Mouse (Mus musculus) colon, adult 2 months (tissue): ENCODE measurements around the gene Nipal4. TPM values are rescaled to one million over a fixed set of nuclear protein-coding genes. Genes with fewer than 3 reads are reported as not detected.

Experiments used
- polyA plus RNA-seq: library from polyadenylated mRNA; depleted of rRNA; stranded (reverse); fragments of >200 nt; gene quantifications from 2 replicates; pipeline ENCODE4 v1.2.3, GENCODE M21; 2012; rRNA removed

The Nipal4 gene
- 2.5 and 2.6 TPM in 2 replicates for polyA plus RNA-seq

DNA sequence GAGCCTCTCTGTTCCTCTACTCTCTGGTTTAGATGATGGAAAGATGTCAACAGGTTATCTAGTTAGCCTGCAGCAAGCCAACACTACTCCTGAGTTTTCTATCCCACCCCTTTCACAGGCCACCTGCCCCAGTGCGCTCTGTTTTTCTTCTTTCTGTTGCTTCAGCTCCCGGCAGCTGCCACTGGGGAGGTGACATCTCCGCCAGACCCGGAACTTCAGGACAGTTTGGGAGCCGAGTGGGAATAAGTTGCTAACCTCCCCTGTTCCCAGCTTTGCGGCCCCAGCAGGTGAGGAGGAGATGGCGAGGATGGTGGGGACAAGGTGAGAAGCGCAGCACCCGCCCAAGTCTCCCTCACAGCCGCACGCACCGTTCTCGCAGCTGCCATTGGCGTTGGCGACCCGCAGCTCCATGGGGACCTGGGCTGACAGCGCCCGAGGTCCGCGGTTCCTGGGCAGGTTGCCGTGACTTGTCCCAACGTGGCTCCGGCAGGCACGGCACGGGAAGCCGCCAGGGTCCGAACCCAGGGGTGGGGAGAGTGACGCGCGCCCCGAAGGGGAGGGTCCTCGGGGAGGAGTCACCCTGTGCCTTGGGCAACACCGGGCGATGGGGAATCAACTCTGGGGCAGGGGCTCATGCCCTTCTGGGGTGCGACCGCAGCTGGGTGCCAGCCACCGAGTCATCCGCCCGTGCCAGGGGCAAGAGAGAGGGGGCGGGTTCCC lies at the start of gene Nipal4:
Gene Nipal4 (minus strand): TSS at position 643 of the 720 bp plus-strand sequence.

Other genes starting within 250 kb of the Nipal4 start
- gene Lsm11, start 221.6 kb downstream of the Nipal4 start, polyA plus RNA-seq = 6.4 and 7.9 TPM in 2 replicates
- gene Thg1l, start 211.0 kb downstream of the Nipal4 start, polyA plus RNA-seq = 2.9 and 3.2 TPM in 2 replicates
- gene Sox30, start 186.2 kb downstream of the Nipal4 start, polyA plus RNA-seq = 0.09 and 0.12 TPM in 2 replicates
- 17.1 and 19.1 TPM in 2 replicates for gene Gm12166, start 114.2 kb downstream of the Nipal4 start, polyA plus RNA-seq
- gene Adam19, start 110.5 kb downstream of the Nipal4 start, polyA plus RNA-seq = 12.6 and 14.9 TPM in 2 replicates
- not detected in 2 replicates for gene Fndc9, start 69.0 kb upstream of the Nipal4 start, polyA plus RNA-seq
- 2.8 and 3.1 TPM in 2 replicates for gene Cyfip2, start 146.4 kb upstream of the Nipal4 start, polyA plus RNA-seq
- gene Itk, start 223.0 kb upstream of the Nipal4 start, polyA plus RNA-seq = 0.49 and 0.62 TPM in 2 replicates
- gene Fam71b, start 230.1 kb upstream of the Nipal4 start, polyA plus RNA-seq = 0.10 TPM in 1 of 2 replicates, not detected in the other